Mouse (Mus musculus) lung, adult 2 months (tissue): Measurements from ENCODE around the gene Zfp428. TPM values are rescaled to one million over a fixed set of nuclear protein-coding genes. Genes with fewer than 3 reads are reported as not detected.
A peak's percentile ranks its signal among the peaks of the same experiment; 100 is the strongest.

ENCODE experiments used
- DNase-seq: peaks from one replicate; pipeline ENCODE4 v3.0.0; 2022
- H3K4me1 ChIP-seq: fragments of 200-500 bp; 2 replicates; pipeline ENCODE4 v1.6.1; 2011; ENCODE audit warnings: low read length; ENCODE audit not compliant: control insufficient read depth, insufficient read depth
- H3K4me3 ChIP-seq: fragments of 200-500 bp; replicated peaks from 2 replicates; pipeline ENCODE3; 2011; ENCODE audit warnings: low read depth, mild to moderate bottlenecking, control low read depth, low read length; ENCODE audit errors: extremely low read depth
- CTCF ChIP-seq: fragments of 200-500 bp; IDR thresholded peaks from 2 replicates; pipeline ENCODE4 v1.5.1; 2011; ENCODE audit warnings: mild to moderate bottlenecking, low read length, control low read depth; ENCODE audit not compliant: insufficient read depth
- POLR2A ChIP-seq: fragments of 200-500 bp; IDR thresholded peaks from 2 replicates; pipeline ENCODE4 v1.6.1; 2011; ENCODE audit warnings: low read depth, mild to moderate bottlenecking, control low read depth, low read length, borderline replicate concordance; ENCODE audit errors: extremely low read depth
- WGBS: fragments of 180-500 bp; shearing (Covaris S2); methylation state at CpG from one replicate; pipeline ENCODE4 v1.1.7; 2018; 5-methylcytosine and 5-hydroxymethylcytosine counted together
- polyA plus RNA-seq: library from polyadenylated mRNA; depleted of rRNA; stranded (reverse); fragments of >200 nt; gene quantifications from 2 replicates; pipeline ENCODE4 v1.2.3, GENCODE M21; 2012; rRNA removed

Zfp428 gene
- polyA plus RNA-seq, 1 experiment, result 7.1 TPM

DNA sequence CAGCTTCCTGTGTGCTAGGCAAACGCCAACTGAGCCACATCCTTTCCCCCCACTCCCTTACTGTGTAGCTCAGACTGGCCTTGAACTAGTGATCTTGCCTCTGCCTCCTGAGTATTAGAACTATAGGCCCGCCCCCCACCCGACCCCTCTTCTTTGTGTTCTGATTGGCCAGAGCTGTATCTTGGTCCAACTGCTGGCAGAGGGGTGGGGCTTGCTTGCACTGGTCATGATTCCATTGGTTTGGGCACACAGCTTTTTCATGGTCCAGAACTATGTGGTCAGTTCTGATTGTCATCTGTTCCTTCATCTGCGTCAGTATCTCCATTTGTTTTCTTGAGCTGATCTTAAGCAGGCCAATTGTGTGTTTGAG is 57.0 kb downstream of the Zfp428 start:
- no peak for TF ChIP-seq POLR2A
- no peak for TF ChIP-seq CTCF
- no peak for DNase-seq
- Histone ChIP-seq H3K4me1 (no peaks in the 10 kb centered on the region), H3K4me3 (no peak overlapping the region)
- 88% methylated on average over 4 of the region's 4 CpGs for WGBS

DNA sequence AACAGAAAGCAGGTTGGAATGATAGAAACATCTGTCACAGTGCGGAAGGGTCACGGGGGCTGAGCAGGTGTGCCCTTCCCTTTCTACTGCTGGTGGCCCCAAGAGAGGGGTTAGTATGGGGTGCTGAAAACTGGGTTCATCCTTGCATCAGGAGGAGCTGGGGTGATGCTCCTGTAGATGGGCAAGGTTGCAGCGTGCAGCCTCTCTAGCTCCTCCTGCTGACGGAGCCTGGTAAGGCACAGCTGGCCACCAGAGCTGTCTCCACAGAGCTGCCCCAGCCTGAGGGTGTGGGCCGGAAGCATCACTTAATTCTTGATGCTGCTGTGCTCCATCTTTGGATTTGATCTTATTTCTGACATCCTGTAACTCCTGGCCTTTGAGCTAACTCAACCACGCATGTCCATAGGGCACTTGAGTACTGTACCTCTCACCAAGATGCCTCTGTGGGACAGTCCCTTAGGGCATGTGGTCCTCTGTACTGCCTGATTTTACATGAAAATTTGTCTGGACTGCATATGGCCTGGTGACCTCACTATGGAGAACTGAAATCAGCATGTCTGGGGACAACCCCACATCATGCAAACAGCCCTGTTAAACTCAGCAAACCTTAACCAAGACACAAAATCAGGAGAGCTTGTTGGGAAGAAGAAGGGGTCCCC is 57.9 kb downstream of the Zfp428 start:
- TF ChIP-seq CTCF (peak; percentile 94), POLR2A (no peak)
- Histone ChIP-seq H3K4me3 (no peak overlapping the region), H3K4me1 (no peaks in the 10 kb centered on the region)
- WGBS, result 59% methylated on average over 6 of the region's 6 CpGs
- peak; percentile 71 for DNase-seq

Other genes starting within 250 kb of the Zfp428 start
- gene Zfp93, start 236.6 kb upstream of the Zfp428 start, polyA plus RNA-seq, result 1.5 and 1.6 TPM in 2 replicates
- 5.1 and 8.7 TPM in 2 replicates for gene Zfp61, start 205.8 kb upstream of the Zfp428 start, polyA plus RNA-seq
- 3.9 and 9.0 TPM in 2 replicates for gene Zfp94, start 190.3 kb upstream of the Zfp428 start, polyA plus RNA-seq
- 0.58 and 2.0 TPM in 2 replicates for gene Tescl, start 173.1 kb upstream of the Zfp428 start, polyA plus RNA-seq
- 32.1 TPM in 1 of 2 replicates, not detected in the other for gene Lypd5, start 157.8 kb upstream of the Zfp428 start, polyA plus RNA-seq
- 9.0 and 11.3 TPM in 2 replicates for gene Kcnn4, start 136.7 kb upstream of the Zfp428 start, polyA plus RNA-seq
- gene Smg9, start 107.4 kb upstream of the Zfp428 start, polyA plus RNA-seq, result 35.8 and 58.4 TPM in 2 replicates
- 0.69 and 3.8 TPM in 2 replicates for gene Irgc1, start 54.7 kb upstream of the Zfp428 start, polyA plus RNA-seq
- 65.6 and 88.8 TPM in 2 replicates for gene Plaur, start 44.5 kb upstream of the Zfp428 start, polyA plus RNA-seq
- gene Cadm4, start 25.0 kb upstream of the Zfp428 start, polyA plus RNA-seq, result 12.3 and 18.6 TPM in 2 replicates
- gene AC161166.1, start 5.4 kb downstream of the Zfp428 start, polyA plus RNA-seq, result not detected in 2 replicates
- 14.7 and 16.5 TPM in 2 replicates for gene Irgq, start 23.7 kb downstream of the Zfp428 start, polyA plus RNA-seq
- gene Pinlyp, start 39.1 kb downstream of the Zfp428 start, polyA plus RNA-seq, result 0.15 and 24.2 TPM in 2 replicates
- 36.9 and 40.5 TPM in 2 replicates for gene Xrcc1, start 39.3 kb downstream of the Zfp428 start, polyA plus RNA-seq
- 20.2 and 24.5 TPM in 2 replicates for gene Ethe1, start 80.5 kb downstream of the Zfp428 start, polyA plus RNA-seq
- 0.16 and 0.27 TPM in 2 replicates for gene Zfp575, start 80.6 kb downstream of the Zfp428 start, polyA plus RNA-seq
- 3.6 and 5.9 TPM in 2 replicates for gene Phldb3, start 103.8 kb downstream of the Zfp428 start, polyA plus RNA-seq
- gene Lypd3, start 129.5 kb downstream of the Zfp428 start, polyA plus RNA-seq, result 0.07 and 63.0 TPM in 2 replicates
- gene Tex101, start 169.7 kb downstream of the Zfp428 start, polyA plus RNA-seq, result 0.18 TPM in 1 of 2 replicates, not detected in the other
- gene BC049730, start 202.2 kb downstream of the Zfp428 start, polyA plus RNA-seq, result not detected in 2 replicates
- not detected in 2 replicates for gene Gm4763, start 219.9 kb downstream of the Zfp428 start, polyA plus RNA-seq